Mouse (Mus musculus) cerebellum, postnatal 36 days (tissue): ENCODE data around the gene St6gal1.

ENCODE experiments used
- DNase-seq, 2 experiments: peaks; one replicate each; pipeline ENCODE4 v3.0.0; 2021 to 2022; ENCODE audit warnings: mixed read lengths in 2 of 2

St6gal1 gene

DNA sequence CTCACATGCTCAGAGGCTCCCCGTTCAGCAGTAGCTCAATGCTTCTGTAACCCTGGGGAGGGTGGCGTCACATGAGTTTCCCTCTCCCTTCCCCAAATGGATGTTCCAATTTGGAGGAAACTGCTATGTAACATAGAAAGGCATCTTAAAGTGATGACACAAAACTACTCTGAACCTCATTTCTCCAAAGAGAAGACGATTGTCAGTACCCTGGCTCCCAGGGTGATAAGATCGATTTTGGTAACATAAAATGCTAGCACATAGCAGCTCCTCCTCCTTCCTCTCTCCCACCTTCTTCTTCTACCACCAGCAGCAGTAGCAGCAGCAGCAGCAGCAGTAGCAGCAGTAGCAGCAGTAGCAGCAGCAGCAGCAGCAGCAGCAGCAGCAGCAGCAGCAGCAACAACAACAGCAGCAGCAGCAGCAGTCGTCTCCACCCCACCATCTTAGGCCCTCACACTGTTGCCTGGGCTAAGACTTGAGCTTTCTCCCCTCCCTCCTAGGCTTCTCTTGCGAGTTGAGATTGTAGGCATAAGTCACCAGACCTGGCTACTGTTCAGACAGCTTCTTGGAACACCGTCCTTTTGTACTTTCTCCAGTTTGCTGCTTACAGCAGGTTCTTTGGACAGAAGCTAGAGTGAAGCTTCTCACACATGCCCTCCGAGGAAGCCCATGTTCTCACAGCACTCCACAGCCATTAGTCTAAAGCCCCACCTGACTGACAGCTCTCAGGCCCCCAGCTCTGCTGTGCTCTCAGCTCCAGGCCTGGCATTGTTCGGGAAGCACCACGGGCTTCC, 81.5 kb downstream of the St6gal1 start:
- DNase-seq: no peak

DNA sequence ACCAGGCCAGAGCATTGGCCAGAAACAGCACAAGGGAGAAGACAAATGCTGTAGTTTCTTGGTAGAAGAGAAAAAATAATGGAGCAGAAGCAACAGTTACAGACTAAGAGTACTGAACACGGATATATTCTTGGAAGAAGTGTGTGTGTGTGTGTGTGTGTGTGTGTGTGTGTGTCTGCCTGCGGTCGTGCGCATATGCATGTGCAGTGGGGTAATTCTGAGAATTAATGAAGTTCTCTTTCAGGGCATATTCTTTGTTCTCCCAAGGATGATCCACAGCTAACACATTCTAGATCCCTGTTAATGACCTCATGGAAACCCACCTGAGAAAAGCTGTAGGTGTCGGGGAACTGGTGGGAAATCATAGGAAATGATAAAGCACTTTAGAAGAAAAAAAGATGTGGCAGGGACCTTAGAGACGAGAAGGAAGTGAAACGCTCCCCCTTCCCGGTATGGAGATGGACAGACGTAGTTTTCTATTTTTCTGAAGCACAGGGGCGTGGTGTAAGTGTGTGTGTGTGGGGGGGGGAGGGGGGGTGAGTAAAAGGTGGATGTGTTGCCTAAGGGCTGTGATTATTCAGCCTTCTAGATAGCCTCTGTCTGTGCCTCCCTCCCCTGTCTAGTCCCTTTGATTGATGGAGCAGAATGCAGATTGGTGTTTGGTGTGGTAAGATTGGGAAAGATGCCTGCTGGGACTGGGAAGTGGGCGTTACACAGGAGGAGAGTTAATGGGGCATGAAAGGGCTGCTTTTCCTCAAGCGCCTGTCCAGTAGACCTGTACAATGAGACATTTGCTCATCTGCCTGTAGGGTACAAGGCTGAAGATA, 82.8 kb downstream of the St6gal1 start:
- DNase-seq: no peak

DNA sequence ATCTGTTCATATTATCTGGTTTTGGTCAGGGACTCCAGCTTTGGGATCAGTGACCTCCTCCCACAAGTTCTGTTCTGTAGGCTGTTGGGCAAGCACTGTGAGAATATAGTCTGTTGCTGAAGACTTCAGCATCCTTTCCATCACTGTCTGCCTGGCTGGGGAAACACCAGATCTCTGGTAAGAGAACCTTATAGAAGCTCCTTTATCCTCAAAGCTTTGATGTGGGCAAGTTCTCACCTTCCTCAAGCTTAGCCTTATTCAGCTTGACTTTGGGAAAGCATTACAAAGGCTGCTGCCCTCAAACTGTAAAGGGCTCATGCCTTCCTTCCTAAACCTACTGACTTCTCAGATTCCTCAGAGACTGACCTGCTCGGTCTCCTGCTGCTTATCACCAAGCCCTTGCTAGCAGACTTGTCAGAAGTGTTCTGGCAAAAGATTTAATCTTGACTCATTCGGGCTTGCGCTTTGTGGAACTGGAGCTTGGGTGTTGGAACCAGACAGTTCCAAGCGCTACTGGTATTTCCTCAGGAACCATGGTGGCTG, 83.5 kb downstream of the St6gal1 start:
- DNase-seq: no peak

DNA sequence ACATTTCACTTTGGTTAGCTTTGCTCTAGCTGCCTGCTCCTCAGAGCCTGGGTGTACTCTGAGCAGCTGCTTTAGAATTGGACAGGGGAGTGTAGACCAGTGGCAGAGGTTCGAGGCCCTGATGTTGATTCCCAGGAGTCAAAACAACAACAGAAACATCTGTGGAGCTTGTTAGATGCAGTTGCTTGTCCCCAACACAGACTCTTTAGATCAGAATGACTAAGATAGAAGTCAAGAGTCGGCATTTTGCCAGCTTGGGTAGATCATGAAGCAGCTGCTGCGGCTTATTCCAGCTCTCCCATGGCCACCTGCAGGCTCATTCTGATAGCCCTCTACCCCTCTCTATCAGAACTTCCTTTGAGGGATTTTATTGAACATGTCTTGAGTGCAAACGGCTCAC, 84.5 kb downstream of the St6gal1 start:
- no peak for DNase-seq

DNA sequence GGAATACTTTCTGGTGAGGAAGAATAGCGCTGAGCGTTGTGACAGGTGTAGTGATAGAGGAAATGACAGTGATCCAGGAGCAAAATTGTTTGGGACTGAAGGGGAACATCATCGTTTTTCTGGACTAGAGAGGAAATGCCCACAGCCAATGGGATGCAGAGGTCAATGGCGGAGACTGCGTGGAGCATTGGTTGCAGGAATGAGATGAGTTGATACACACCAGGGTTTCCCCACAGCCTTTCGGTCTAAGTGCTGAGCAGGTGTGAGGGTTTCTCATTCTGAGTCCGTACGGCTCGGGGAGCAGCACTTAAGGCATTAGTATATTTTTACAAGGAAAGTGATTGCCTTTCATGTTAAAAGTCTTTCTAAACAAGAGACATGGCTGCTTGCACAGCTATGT, 88.1 kb downstream of the St6gal1 start:
- no peak for DNase-seq

DNA sequence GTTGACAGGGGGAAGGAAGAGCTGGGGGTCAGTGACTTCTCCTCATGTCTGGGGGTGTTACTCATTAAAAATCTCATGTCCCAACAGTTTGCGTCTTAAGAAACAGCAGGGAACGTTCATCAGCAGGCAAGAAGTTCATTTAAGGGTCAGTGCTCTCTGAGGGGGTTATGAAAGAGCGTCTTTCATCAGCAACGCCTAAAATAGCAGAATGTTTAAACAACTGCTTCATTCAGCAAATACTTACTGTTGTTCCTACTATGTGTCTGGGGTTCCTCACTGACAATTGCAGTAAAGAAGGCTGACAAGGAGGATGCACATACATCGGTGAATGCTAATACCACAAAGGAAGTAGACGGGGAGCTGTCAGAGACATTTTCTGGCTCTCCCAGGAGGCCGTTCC, 90.2 kb downstream of the St6gal1 start:
- no peak for DNase-seq

DNA sequence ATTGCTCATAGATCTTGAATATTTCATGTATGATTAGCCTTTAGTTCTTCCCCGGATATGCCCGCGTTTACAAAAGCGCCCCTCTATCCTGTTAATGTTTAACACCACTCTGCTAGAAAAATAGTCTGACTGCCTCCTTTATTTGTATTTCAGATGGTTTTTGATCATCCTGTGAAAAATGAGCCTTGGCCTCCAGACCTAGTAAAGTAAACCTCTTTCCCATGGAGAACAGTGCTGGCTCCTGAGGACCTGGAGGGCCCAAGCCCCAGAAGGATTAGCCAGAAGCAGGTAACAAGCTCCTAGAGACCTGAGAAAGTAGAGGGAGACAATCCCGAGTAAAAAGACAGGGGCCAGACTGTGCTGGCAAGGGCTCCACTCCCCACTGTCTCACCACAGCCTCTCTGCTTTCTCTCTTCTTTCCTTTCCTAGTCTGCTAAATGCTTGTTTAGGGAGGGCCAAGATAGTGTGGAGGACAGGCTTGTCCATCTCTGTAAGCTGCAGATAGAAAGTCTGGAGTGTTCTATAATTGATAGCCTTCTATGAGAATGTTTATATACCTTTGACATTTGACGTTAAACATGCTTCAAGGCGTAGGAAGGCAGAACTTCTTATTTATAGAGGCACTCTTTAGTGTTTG, 93.0 kb downstream of the St6gal1 start:
- no peak for DNase-seq

DNA sequence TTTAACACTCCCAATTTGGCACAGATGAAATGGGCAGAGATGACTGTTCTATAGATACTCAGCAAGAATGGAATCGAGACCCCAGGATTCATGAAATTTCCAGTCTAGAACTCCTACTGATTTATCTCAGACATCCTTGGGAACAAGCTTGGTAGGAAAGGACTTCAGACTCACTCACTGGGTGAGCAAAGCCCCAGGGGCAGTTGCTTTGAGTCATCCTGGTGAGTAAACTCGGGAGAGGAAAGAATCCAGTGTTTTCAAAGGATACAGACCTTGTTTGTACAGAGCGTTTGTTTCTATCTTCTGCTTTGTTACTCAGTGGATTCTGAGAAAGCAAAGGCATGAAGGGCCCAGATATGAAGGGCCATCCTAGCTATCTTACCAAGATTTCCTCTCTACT, 95.5 kb downstream of the St6gal1 start:
- DNase-seq: no peak

DNA sequence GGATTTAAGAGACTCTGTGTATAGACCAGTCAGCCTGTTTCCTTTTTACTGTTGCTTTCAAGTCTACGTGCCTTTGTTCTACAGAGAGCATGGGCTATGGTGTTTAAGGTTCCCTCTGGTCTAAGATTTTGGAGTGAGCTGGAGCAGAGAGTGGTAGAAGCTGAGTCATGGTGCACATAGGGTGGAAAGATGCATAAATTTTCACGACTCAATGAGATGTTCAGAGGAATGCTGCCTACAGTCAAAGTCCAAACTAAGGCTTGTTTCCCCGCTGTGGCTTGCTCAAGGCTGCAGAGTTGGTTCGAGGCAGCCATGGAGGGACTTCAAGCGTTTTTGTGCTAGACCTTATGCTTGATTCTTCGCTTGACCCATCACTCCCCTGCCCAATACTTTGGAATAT, 96.0 kb downstream of the St6gal1 start:
- DNase-seq: no peak

DNA sequence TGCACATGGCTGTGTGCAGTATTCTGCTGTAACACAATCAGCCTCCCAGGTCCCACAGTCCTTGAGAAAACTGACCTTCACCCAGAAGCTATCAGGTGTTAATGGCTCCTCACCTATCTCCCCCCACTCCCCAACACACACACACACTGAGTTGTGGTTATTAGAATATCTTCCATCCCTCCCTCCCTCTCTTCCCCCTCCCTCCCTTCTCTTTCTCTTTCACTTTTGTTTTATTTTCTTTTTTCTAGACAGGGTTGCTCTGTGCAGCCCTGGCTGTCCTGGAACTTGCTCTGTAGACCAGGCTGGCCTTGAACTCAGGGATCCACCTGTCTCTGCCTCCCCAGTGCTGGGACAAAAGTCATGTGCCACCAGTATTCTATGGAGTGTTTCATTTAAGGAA, 97.9 kb downstream of the St6gal1 start:
- no peak for DNase-seq

DNA sequence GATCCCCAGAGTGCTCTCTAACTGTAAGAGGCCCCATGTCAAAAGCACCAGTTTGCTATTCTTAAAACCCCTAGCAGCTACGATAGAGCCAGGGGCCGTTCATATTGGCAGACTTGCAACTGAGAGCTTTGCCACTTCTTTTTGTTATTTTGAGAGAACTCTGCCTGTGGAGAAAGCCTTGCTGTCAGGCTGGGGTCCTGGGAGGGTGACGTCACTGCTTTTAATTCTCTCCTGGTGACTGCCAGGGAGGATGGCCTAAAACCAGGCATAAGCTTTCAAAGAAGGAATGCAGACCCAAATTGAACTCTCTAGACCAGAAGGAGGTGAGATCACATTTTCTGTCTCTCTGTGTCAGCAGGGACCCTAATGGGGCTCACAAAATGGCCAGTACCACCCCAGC, 99.4 kb downstream of the St6gal1 start:
- DNase-seq: no peak

DNA sequence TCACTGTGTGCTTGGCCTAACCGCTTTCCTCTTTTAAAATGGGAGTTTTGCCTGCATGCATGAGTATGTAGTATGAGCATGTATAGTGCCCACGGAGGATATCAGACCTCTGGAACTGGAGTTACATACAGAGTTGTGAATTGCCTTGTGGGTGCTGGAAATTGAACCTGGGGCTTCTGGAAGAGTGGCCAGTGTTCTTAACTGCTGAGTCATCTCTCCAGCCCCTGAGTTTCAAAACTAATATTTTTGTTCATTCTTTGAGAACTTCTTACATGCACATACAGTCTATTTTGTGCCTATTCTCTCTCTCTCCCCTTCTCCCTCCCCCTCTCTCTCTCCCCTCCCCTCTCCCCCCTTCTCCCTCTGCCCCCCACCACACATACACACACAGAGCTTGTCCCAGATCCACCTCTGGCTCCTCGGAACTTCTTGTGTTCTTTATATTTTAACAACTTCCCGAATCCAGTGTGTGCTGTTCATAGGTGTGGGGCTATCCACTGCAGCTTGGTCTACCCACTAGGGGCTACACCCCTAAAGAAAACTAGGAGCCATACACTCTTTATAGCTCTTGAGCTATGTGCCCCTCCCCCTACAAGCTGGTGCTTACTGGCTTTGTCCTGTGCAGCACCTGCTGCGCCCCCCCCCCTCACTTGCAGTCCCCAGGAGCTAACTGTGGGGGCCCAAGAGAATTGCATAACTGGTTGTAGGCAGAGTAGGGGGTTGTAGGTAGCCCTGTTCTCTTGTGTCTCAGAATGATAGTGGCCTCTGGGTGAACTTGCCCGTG, 100.5 kb downstream of the St6gal1 start:
- DNase-seq: no peak

DNA sequence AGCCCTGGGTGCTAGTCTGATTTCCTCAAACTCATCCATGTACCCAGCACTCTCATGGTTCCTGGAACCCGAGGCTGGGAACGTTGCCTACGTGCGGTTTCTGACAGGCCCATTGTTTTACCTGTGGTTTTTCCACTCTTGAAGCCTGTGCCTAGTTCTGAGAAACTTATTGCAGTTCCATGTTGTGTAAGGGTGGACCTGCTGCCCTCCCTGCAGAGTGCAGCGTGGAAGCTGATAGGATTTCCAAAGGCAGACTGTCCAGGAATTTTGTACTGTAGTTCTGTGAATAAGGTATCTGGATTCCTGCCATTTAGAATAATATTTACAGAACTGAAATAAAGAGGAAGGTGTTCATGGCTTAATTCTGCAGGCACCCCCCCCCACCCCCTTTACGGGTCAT, 102.1 kb downstream of the St6gal1 start:
- no peak for DNase-seq

DNA sequence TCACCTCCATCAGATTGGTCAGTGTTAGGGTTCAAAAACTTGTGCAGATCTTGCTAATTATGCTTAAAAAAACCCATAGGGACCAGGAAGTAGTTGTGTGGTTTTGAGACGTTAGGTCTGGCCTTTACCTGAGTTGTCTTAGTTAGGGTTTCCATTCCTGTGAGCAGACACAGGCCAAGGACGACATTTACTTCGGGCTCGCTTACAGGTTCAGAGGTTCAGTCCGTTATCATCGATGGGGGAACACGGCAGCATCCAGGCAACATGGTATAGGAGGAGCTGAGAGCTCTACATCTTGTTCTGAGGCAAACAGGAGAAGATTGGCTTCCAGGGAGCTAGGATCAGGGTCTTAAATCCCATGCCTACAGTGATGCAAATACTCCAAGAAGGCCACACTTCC, 102.7 kb downstream of the St6gal1 start:
- no peak for DNase-seq

DNA sequence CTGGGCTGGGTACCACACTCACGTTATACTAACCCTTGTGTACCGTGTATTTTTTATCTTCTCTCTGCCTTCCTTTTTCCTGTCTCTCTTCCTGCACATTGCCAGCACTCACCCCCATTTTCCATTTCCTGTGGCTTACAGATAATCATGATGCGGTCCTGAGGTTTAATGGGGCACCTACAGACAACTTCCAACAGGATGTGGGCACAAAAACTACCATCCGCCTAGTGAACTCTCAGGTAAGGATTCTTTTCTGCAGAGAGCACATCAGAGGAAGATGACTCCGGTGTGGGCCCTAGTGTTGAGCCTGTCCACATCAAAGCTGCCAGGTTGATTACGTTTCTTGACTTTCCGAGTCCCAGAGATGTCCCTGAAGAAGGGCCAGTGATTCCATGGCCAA, 103.7 kb downstream of the St6gal1 start:
- no peak for DNase-seq

DNA sequence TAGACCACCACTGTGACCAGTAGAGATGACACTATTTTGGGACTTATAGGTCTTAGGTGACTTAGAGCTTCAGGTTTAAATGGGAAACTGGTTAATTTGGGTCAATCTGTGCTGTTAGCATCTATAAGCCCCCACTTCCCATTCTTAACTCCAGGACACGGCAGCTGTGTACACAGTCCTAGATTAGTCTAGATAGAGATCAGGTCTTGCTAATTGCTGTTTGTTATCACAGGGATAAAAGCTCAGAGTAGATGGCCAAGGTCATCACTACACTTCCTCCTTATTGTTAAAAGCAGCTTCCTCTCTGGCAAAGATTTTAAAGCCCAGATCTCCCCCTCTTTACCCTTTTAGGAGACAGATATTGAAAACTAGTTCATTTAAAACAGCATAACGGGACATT, 107.6 kb downstream of the St6gal1 start:
- DNase-seq: no peak

DNA sequence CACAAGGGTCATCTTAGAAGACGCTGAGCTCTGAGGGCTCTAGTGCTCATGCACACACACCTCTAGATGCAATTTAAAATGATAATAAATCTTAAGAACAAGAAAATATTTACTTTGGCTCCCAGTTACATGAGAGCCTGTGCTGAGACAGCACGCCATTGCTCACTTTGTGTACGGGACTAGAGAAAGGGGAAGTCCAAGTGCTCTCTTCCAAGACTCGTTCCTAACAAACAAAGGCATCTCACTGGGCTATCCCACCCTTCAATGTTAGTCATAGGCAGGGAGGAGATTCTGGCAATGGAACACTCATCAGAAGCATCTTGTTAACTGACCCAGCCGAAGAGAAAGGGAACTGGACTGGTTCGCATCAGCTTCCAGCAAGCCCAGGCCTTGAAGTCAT, 108.1 kb downstream of the St6gal1 start:
- no peak for DNase-seq

DNA sequence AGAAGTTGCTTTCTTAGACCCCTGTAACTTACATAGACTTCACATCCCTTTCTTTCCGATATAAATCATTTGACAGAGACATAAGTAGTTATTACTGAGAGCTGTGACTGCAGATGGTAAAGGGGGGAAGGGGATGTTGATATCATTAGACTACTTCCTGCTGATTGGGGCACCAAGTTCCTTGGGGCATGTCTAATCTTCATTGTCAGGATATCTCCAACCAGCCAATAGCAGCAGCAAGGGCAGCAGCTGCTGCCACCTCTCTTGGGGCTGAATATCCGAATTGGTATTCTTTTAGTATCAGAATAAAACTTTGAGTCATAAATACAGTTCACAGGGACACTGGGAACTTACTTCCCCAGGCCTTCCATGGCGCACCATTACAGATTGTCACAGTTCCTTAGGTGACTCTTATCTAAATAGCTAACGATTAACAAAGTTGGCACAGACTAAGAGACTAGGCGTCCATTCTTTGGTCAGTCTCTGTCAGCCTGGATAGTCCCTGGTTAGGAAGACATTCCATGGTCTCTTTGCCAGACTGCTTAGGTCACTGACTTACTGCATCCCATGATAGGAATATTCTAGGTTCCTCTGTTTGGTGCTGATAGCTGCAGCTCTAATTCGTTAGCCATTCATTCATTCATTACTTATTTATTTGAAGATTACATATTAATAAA, 109.5 kb downstream of the St6gal1 start:
- no peak for DNase-seq

DNA sequence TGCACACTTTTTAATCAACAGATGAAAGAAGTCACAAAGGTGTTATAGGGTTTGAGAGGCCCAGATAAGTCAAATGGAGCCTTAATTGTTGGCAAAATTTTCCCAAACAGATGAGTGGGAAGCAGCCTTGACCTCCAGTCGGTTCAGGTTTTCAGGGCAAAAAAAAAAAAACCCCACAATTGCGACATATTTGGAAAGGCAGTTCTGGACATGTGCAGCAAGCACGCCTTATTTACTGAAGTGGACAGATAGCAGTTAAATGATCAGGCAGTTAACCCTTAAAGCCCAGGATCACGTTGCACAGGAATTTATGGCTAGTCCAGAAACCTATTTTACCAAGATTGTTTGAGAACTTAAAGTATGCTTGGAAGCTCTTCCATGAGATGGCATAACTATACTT, 112.8 kb downstream of the St6gal1 start:
- no peak for DNase-seq

DNA sequence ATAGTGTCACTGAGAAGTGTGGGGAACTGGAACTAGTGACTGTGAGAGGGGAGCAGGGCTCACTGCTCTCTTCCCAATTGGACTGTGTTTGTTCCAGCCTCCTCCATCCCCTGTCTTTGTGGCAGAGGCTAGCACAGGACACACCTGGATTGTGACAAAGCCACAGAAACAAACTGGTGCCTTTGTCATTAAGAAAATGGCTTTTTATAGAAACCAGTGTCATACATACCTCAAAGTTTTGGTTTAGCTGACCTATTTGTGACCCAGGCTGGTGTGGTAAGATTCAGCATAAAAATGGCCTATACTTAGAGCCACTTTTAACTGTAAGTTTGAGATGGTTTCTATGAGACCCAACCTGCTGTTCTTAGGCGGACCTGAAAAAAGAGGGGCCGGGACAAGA, 116.7 kb downstream of the St6gal1 start:
- DNase-seq: no peak

DNA sequence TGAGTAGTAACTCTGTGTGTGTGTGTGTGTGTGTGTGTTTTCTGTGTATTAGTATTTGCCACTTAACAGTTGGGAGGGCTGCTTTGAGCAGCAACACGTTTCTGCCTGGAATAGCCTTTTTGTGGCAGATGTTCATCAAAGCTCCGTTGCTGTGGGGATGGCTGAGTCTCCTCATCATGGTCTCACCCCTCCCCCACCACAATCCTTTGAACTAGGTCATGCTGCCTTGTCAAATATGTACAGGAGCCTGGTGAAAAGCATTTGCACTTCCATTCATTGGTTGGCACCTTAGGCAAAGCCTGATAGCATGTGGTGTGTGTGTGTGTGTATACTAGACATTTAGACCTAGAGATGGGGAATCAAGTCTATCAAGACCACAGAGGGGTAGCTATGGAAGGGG, 126.3 kb downstream of the St6gal1 start:
- DNase-seq: no peak

DNA sequence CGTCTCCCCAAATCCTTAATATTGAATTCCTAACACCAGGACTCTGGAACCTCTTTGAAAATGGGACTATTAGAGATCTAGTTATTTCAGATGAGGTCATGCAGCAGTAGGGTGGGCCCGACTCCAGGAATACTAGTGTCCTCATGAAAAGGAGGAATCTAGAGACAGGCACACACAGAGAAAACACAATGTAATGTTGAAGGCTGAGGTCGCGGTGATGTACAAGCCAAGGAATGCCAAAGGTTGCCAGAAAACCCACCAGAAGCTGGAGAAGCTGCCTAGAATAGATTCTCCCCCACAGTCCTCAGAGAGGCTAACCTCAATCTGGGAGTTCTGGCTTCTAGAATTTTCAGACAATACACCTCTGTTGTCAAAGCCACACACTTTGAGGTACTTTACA, 136.5 kb downstream of the St6gal1 start:
- DNase-seq: no peak
